Mouse (Mus musculus) ovary, postnatal 36 days (tissue): ENCODE measurements around the gene Cdan1.

Experiments
- DNase-seq: peaks from one replicate; pipeline ENCODE4 v3.0.0; 2022; ENCODE audit warnings: low spot score, mixed read lengths

The Cdan1 gene

GRCm38 (mm10) chr2:120849449-120850423 lies at the start of gene Cdan1:
Gene Cdan1, minus strand, starts transcription at chr2:120850128.
- DNase-seq = peak; percentile 55

DNA sequence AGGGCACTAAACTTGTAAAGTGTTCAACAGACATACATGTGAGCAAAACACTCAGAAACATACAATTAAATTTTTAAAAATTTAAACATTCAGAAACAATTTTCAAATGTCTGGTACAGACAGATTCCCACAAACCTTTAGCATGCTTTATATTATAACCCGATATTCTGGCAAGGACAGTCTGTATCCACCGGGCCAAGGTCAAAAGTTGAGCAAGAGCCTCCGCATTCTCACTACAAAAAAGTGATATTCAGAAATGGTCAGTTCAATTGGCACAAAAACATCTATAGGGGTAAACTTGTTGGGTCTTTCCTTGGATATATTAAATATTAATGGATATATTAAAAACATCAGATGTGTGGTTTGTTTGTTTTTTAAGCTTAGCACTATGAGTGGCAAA lies 46.4 kb upstream of the Cdan1 start:
- no peak for DNase-seq

DNA sequence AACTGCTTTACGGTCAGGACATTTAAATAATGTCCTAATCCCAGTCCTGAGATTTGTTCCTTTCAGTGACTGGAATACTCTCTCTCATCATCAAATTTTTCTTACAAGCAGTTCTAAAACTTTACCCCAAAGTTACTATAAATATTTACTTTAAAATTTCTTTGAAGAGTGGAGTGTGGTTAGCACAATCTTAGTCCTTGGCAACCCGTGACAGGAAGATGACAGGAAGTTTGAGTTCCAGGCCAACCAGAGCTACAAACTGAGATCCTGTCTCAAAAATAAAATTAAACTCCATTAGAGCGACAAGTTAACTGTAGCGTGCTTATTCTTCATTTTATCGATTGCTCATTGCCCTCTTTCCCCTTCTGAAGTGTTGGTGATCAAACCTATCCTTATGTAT lies 37.7 kb upstream of the Cdan1 start:
- no peak for DNase-seq

GRCm38 (mm10) chr2:120873192-120873591 lies 23.3 kb upstream of the Cdan1 start:
- no peak for DNase-seq

- DNase-seq = no peak
Observed at GRCm38 (mm10) chr2:120871447-120872336, 21.8 kb upstream of the Cdan1 start.

GRCm38 (mm10) chr2:120867336-120867735 lies 17.4 kb upstream of the Cdan1 start:
- no peak for DNase-seq

GRCm38 (mm10) chr2:120866561-120866960 lies 16.6 kb upstream of the Cdan1 start:
- DNase-seq = peak; percentile 18

DNA sequence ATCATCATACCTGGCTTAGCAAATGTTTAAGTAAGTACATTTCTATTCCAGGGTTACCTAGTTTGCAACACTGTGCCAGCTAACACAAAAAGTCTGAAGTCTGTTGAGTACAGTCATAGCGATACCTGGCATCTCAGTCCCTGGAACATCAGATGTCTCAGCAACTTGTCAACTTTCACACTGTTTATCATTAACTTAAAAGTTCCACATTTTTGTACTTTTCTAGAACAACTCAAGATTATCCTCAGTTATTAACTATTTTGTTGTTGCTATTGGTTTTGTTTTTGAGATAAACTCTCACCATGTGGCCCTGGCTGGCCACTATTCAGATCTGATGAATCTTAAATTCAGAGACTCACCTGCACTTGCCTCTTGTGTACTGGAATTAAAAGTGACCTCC lies 13.5 kb upstream of the Cdan1 start:
- DNase-seq = no peak

DNA sequence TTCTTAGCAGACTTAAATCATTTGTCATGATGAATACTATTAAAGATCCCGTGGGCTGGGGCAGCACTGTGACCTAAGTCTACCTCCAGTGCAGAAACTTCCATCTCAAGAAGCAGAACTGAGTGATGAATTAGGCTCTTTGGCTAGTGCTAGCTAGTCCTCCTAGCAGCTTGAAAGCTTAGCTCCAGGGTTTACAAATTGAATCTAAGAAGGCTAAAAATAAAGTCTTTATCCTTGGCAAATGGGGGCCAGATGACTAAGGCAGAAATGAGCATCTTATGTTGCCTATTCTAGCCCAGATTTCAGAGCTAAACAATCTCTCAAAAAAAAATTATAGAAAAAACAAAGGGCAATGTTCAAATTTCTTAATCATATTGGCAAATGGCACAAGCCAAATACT lies 10.8 kb upstream of the Cdan1 start:
- DNase-seq = no peak

DNA sequence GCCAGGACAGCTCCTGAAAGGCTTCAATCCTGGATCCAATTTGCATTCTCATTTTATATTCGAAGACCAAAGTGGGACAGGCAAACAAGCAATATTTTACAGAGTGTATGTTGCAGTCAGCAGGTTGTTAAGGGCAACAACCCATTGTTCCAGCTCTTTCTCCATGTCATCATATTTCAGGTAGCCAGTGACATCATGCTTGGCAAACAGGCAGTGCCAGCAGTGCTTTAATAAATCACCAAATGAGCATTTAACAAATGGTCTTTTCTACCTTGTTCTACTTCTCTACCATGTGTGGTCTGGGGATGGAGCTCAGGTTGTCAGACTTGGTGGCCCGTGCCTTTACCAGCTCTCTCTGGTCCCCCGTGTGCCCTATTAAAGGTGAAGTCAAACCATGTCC lies 8.2 kb upstream of the Cdan1 start:
- DNase-seq = no peak

- DNase-seq = no peak
Observed at GRCm38 (mm10) chr2:120853151-120853550, 3.2 kb upstream of the Cdan1 start.

DNA sequence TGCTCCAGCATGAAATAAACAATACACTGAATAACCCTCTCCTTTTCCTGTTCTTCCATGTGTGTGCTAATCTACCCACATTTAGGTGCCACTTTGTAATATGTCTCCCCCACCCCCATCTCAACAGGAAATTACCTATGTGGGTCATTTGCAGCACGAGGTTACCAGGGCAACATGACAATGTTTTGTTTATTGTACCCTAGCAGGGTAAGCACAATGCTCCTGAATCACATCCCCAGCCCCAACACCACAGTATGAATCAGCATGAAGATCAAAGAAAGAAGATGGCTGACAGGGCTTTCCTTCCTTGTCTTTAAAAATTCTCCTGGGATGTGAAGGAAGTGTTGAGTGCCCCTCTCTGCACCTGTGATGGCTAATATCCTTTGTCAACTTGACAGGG lies 2.7 kb upstream of the Cdan1 start:
- DNase-seq = no peak

DNA sequence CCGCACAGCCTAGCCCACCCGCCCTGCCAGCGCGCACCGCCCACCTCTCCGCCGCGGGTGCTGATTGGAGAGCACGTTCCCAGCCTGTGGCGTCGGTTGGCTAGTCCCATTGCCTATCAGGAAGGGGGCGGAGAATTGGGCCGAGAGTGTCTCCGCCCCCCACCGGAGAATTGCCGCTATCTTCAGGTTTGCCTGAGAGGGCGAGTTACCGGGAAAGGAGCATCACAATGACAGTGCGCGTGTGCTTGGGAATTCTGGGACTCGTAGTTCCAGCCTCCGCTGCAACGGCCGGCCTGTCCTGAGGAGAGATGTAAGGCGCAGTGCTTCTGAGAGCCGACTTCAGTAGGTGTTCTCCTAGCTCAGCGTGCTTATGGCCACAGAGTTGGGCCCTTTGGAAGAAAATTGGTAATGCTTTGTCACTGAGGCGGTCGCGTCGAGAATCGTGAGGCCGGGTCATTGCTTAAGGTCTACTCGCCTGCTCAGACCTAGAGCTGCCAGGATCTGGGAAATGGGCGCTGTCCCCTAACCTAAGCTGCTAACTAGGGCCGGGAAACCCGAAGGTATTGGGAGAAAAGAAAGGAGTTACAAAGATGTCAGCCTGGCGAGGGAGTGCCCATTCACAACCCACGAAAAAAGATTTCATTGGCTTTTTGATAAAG lies 625 bp upstream of the Cdan1 start, which contains the start of gene Ttbk2:
Gene Ttbk2 (minus strand): TSS at position 181 of the 659 bp plus-strand sequence.
- DNase-seq = peak; percentile 98

- no peak for DNase-seq
Observed at GRCm38 (mm10) chr2:120845280-120845679, 4.6 kb downstream of the Cdan1 start.

DNA sequence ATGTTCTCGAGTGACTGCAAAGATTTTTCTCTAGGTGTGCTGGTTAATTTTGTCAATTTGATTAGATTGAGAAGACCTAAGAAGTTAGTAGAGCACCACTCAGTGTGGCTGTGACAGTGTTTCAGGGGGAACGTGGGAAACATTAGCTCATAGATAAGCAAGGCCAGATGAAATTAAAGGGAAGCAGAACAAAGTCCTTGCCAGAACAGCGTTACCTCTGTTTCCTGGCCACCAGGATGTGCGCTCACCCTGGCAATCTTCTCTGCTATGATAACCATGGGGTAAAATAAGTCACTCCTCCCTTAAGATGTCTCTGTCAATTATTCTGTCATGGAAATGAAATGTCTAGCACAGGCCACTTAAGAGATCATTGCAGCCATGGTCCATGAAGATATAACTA lies 5.9 kb downstream of the Cdan1 start:
- no peak for DNase-seq

GRCm38 (mm10) chr2:120841211-120841610 lies 8.7 kb downstream of the Cdan1 start:
- DNase-seq = no peak

GRCm38 (mm10) chr2:120835167-120835566 lies 14.8 kb downstream of the Cdan1 start:
- DNase-seq = no peak

GRCm38 (mm10) chr2:120826936-120827638 lies 22.8 kb downstream of the Cdan1 start:
- no peak for DNase-seq

DNA sequence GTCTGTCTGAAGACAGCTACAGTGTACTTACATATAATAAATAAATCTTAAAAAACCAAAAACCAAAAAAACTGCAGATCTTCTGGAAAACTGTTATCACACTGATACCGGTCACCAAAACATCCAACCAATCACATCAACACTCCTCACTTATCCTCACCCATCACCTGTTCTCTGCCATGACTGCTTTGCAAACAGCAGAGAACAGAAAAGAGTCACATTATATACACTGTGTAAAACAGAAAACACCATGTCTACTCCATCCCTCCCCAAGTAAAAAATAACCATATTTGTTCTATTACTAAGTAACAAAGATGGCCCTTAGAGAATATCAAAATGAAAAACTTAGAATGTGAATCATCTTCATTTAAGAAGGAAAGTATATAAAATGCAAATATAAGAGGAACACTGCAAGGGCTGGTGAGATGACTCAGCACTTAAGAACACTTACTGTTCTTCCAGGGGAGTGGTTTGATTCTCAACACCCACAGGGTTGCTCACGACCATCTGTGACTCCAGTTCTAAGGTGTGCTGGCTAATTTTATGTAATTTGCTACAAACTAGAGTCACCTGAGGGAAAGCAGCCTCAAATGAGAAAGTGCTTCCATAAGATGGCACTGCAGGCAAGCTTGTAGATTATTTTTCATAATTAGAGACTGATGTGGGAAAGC lies 79.5 kb downstream of the Cdan1 start:
- DNase-seq = no peak

GRCm38 (mm10) chr2:120761922-120762321 lies 88.0 kb downstream of the Cdan1 start:
- no peak for DNase-seq

DNA sequence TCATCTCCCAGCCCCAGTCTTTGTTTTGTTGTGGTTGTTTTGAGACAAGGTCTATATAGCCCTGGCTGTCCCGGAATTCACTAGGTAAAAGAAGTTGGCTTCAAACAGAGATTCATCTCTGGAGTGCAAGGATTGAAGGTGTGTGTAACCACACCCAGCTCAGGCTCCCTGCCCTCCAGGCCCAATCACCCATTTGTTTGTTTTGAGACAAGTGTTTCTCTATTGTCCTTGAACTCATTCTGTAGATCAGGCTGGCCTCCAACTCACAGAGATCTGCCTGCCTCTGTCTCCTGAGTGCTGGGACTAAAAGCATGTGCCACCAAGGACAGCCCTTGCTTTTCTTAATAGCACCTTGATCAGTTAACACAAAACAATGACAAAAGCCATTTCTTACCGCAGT lies 101.9 kb downstream of the Cdan1 start:
- no peak for DNase-seq
